Mouse (Mus musculus): Measurements from ENCODE around the gene Pla2g3.

DNA sequence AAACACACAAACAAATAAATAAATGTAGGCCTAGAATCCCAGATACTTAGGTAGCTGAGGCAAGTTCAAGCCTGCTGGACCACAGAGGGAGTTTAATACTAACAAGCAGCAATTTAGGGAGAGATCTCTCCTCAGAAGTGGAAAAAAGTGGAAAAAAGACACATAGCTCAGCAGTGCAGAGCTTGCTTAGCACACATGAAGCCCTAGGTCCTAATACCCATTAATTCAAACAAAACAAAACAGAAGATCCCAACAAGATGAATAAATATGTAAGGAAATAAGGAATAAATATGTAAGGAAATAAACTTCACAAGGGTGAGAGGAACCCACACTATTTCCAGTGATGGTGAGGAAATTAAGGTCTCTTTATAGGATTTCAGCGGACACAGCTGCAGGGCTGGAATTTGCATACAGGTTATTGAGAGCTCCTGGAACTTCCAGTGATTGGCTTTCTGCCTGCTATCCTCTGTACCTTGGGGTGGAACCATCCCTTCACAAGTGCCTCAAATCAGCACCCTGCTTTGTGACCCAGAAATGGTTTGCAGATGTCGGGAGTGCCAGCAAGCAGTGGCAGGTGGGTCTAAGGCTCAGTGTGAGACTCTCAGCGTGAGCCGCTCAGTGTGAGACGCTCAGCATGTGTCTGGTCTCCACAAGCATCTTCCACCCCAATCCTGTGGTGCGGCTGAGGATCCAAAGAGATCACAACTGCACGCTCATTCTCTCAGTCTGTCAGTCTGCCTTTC, 35.9 kb downstream of the Pla2g3 start:
- TF ChIP-seq CTCF (conservative IDR thresholded peaks at IDR 0.05; ENCODE audit: insufficient read depth, insufficient read length, low read depth, low read length) (no peak), POLR2A (IDR thresholded peaks at IDR 0.05; ENCODE audit: low read depth, low read length) (no peak)

All from kidney, adult 2 months (tissue).